Mouse (Mus musculus) midbrain, embryonic 10.5 days (tissue): ENCODE measurements around the gene Mri1. TPM values are rescaled to one million over a fixed set of nuclear protein-coding genes. Genes with fewer than 3 reads are reported as not detected.
"Not testable (repeated sequence)": the region's sequence is repeated elsewhere in the genome, so short reads cannot be mapped to it uniquely, and the experiment has no call there.

Experiments
- DNase-seq: peaks from one replicate; pipeline ENCODE4 v3.0.0-alpha.2; 2017; ENCODE audit warnings: low spot score
- H3K27ac ChIP-seq: fragments of 300-500 bp; sonication (generic); replicated peaks from 2 replicates; pipeline ENCODE4 v1.5.1; 2016; ENCODE audit warnings: mild to moderate bottlenecking
- H3K27me3 ChIP-seq: fragments of 300-500 bp; sonication (generic); 2 replicates; pipeline ENCODE4 v1.6.1; 2016; ENCODE audit warnings: low read depth, mild to moderate bottlenecking; ENCODE audit not compliant: poor library complexity, severe bottlenecking
- H3K36me3 ChIP-seq: fragments of 300-500 bp; sonication (generic); 2 replicates; pipeline ENCODE4 v1.6.1; 2016; ENCODE audit warnings: mild to moderate bottlenecking, moderate library complexity
- H3K4me1 ChIP-seq: fragments of 300-500 bp; sonication (generic); 2 replicates; pipeline ENCODE4 v1.6.1; 2016
- H3K4me3 ChIP-seq: fragments of 300-500 bp; sonication (generic); 2 replicates; pipeline ENCODE4 v1.5.1; 2016; ENCODE audit warnings: mild to moderate bottlenecking, moderate library complexity
- H3K9me3 ChIP-seq: fragments of 300-500 bp; sonication (generic); replicated peaks from 2 replicates; pipeline ENCODE4 v1.6.1; 2016; ENCODE audit warnings: mild to moderate bottlenecking
- WGBS: fragments of 180-500 bp; shearing (Covaris S2); methylation state at CpG from one replicate; pipeline ENCODE4 v1.1.7; 2016; 5-methylcytosine and 5-hydroxymethylcytosine counted together
- polyA plus RNA-seq: library from polyadenylated mRNA; unstranded; fragments of >200 nt; fragmentation: Nextera tagmentation; extraction: Ambion mirVana; gene quantifications from 2 replicates; pipeline ENCODE4 v1.2.1, GENCODE M21; 2016

Mri1 gene
- 65.5 and 72.0 TPM in 2 replicates for polyA plus RNA-seq

- DNase-seq = peak; percentile 93
- H3K27ac ChIP-seq = peak within 1 kb of the TSS; percentile 90
- H3K4me3 ChIP-seq = peak within 1 kb of the TSS; percentile 67
- under 1% methylated on average over 64 of the region's 64 CpGs for WGBS
- no peaks in the 10 kb centered on the region for H3K9me3 ChIP-seq
- peaks cover 82% of the 10 kb centered on the region for H3K36me3 ChIP-seq
- peaks cover 31% of the 10 kb centered on the region for H3K4me1 ChIP-seq
- no peaks in the 10 kb centered on the region for H3K27me3 ChIP-seq
Observed at GRCm38 (mm10) chr8:84256822-84257610, at the start of gene Mri1. TSS of gene Mri1 (minus strand) at chr8:84257326.

- H3K27me3 ChIP-seq = no peaks in the 10 kb centered on the region
- no peak for DNase-seq
- no peaks in the 10 kb centered on the region for H3K36me3 ChIP-seq
- no peaks in the 10 kb centered on the region for H3K4me1 ChIP-seq
- no peak overlapping the region for H3K4me3 ChIP-seq
- WGBS = 86% methylated on average over 2 of the region's 2 CpGs
- H3K27ac ChIP-seq = no peak overlapping the region
- no peaks in the 10 kb centered on the region for H3K9me3 ChIP-seq
Observed at GRCm38 (mm10) chr8:84303951-84304350, 46.8 kb upstream of the Mri1 start.

DNA sequence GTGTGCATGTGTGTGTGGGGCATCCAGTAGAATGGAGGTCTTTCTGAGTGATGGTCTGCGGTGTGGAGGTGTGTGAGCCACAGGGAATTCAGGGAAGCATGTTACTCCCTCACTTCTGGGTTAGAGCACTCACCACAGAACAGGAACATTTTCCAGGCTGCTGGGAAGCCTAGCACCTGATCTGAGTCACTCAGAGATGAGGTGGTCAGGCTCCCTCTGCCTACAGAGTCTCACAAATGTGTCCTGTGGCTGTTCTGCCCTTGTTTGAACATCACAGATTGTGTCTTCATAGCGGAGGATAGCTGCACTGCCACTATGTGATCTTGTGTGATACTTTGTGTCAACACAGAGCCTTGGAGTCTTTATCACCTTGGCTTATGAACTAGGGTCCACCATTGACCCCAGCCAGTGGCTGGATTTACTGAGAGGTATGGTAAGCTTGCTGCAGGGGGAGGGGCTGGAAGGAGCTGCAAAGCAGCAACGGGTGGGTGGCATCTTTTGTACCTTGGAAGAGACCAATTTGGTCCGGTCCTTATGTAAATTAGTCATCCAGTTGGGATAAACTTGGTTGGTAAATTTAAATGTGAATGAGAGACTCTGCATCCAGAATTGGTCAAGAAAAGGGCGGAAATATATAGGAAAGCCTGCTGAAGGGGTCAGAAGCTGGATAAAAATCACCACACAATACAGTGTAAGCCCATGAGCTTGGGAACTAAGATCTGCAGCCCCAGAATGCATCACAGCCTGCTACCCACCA, 40.1 kb upstream of the Mri1 start:
- H3K9me3 ChIP-seq = no peaks in the 10 kb centered on the region
- H3K27me3 ChIP-seq = no peaks in the 10 kb centered on the region
- peaks cover 3% of the 10 kb centered on the region; the same call in 1 of the 2 replicates for H3K4me1 ChIP-seq
- WGBS = 75% methylated on average over 5 of the region's 5 CpGs
- no peak overlapping the region for H3K27ac ChIP-seq
- H3K4me3 ChIP-seq = no peak overlapping the region
- no peak for DNase-seq
- H3K36me3 ChIP-seq = no peaks in the 10 kb centered on the region

GRCm38 (mm10) chr8:84291688-84292087, 34.6 kb upstream of the Mri1 start:
- Histone ChIP-seq H3K27me3 (no peaks in the 10 kb centered on the region), H3K4me3 (no peak overlapping the region), H3K27ac (no peak overlapping the region), H3K4me1 (no peaks in the 10 kb centered on the region), H3K9me3 (no peaks in the 10 kb centered on the region), H3K36me3 (no peaks in the 10 kb centered on the region)
- DNase-seq = peak; percentile 43
- WGBS = 27% methylated on average over 8 of the region's 8 CpGs

DNA sequence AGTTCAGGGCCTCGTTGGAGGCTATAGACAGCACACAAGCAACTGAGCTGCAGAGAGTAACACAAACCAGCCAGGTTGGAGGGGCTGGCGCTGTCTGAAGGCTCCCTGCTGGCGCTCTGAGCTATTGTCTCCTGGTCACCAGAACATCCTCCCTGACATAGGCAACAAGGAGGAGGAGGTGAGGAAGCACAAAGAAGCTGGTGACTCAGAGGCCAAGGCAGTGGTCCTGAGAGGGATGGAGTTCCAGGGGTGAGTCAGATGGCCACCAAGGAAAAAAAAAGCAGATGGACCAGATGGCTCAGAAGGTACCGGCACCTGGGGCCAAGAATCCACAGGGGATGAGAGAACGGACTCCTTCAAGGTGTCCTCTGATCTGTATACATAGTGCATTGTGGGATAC, 34.0 kb upstream of the Mri1 start:
- Histone ChIP-seq H3K4me1 (no peaks in the 10 kb centered on the region), H3K27ac (no peak overlapping the region), H3K36me3 (no peaks in the 10 kb centered on the region), H3K4me3 (no peak overlapping the region), H3K27me3 (no peaks in the 10 kb centered on the region), H3K9me3 (no peaks in the 10 kb centered on the region)
- DNase-seq = no peak
- 75% methylated on average over 5 of the region's 5 CpGs for WGBS

DNA sequence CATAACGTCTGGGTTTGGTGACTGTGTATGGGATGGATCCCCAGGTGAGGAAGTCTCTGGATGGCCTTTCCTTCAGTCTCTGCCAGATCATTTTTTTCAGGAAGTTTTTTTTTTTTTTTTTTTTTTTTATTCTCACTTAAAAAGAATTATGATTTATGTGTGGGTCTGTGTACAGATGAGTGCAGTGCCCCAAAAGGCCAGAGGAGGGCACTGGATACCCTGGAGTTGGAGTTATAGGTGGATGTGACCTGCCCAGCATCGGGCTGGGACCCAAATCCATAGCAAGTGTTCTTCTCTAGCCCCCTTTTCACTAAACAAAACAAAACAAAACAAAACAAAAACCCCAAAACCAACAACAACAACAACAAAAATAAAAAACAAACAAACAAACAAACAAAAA, 31.8 kb upstream of the Mri1 start:
- WGBS = 57% methylated on average over 2 of the region's 2 CpGs
- Histone ChIP-seq H3K36me3 (no peaks in the 10 kb centered on the region), H3K4me1 (no peaks in the 10 kb centered on the region), H3K9me3 (no peaks in the 10 kb centered on the region), H3K27ac (no peak overlapping the region), H3K4me3 (no peak overlapping the region), H3K27me3 (no peaks in the 10 kb centered on the region)
- peak; percentile 28 for DNase-seq

DNA sequence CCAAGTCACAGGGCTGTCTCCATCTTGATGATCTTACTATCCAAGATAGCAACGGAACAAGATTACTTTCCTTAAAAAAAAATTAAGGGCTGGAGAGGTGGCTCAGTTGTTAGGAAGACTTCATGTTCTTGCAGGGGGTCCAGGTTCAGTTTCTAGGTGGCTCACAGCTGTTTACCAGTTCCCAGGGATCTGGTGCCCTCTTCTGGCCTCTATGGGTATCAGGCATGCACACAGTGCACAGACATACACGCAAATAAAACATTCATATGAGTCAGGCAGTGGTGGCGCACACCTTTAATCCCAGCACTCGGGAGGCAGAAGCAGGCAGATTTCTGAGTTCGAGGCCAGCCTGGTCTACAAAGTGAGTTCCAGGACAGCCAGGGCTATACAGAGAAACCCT, 28.5 kb upstream of the Mri1 start:
- peak; percentile 30 for DNase-seq
- not testable (repeated sequence) for H3K36me3 ChIP-seq, H3K4me3 ChIP-seq, H3K9me3 ChIP-seq, H3K27ac ChIP-seq, H3K4me1 ChIP-seq, H3K27me3 ChIP-seq
- WGBS = 54% methylated on average over 5 of the region's 5 CpGs

- Histone ChIP-seq H3K36me3 (no peaks in the 10 kb centered on the region), H3K27me3 (no peaks in the 10 kb centered on the region), H3K4me1 (no peaks in the 10 kb centered on the region), H3K4me3 (no peak overlapping the region), H3K9me3 (no peaks in the 10 kb centered on the region), H3K27ac (no peak overlapping the region)
- 48% methylated on average over 9 of the region's 9 CpGs for WGBS
- peak; percentile 17 for DNase-seq
Observed at GRCm38 (mm10) chr8:84284608-84285063, 27.5 kb upstream of the Mri1 start.

DNA sequence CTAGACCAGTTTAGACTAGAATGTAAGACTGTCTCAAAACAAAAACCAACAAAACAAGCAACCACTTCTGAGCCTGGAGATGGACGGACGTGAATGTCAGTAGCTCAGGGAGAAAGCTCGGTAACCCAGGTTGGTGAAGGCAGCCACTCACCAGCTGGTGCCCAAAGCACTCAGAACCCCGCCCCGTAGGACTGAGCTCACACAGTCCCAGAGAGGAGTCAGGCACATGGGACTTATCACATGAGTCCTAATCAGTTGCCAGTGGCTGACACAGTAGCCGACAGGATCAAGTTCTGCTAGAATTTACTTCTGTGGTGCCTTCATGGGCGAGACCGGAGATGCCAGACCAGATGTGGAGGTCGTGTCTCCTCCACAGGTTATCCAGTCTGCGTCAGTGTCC, 23.7 kb upstream of the Mri1 start:
- no peak overlapping the region for H3K27ac ChIP-seq
- no peaks in the 10 kb centered on the region for H3K36me3 ChIP-seq
- no peak for DNase-seq
- H3K27me3 ChIP-seq = no peaks in the 10 kb centered on the region
- no peak overlapping the region for H3K4me3 ChIP-seq
- H3K9me3 ChIP-seq = no peaks in the 10 kb centered on the region
- WGBS = 85% methylated on average over 10 of the region's 10 CpGs
- H3K4me1 ChIP-seq = peaks cover 10% of the 10 kb centered on the region

GRCm38 (mm10) chr8:84276447-84276846, 19.3 kb upstream of the Mri1 start:
- no peaks in the 10 kb centered on the region for H3K27me3 ChIP-seq
- DNase-seq = no peak
- WGBS = 78% methylated on average over 1 of the region's 1 CpGs
- no peak overlapping the region for H3K4me3 ChIP-seq
- peaks cover 10% of the 10 kb centered on the region for H3K4me1 ChIP-seq
- no peaks in the 10 kb centered on the region for H3K9me3 ChIP-seq
- 0 out of 2 replicates have a peak overlapping the region, but pooled peaks have one; percentile 7 for H3K27ac ChIP-seq
- no peaks in the 10 kb centered on the region for H3K36me3 ChIP-seq

DNA sequence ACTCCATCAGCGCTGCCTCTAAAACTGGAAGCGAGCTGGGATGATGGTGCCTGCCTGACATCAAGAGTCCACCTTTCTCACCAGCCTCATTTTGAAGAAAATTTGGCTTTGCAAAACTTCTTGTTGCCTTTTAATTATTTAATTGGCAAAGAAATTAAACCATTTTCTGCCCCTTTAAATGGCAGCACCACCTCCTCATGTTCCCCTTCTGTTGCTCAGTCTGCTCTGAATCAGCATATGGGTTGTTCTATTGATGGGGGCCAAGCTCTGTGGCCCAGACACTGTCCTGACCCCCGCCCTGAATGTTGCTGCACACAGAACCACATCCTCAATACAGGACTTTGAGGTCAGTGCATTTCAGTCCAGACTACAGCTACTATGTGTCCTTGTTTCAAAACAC, 16.8 kb upstream of the Mri1 start:
- DNase-seq = no peak
- H3K9me3 ChIP-seq = no peaks in the 10 kb centered on the region
- 85% methylated on average over 3 of the region's 3 CpGs for WGBS

GRCm38 (mm10) chr8:84272302-84272701, 15.2 kb upstream of the Mri1 start:
- Histone ChIP-seq H3K27me3 (no peaks in the 10 kb centered on the region), H3K36me3 (0 out of 2 replicates have a peak, but pooled peaks cover 4% of the 10 kb centered on the region), H3K9me3 (no peaks in the 10 kb centered on the region), H3K4me1 (peaks cover 22% of the 10 kb centered on the region), H3K4me3 (no peak overlapping the region), H3K27ac (no peak overlapping the region)
- WGBS = 97% methylated on average over 4 of the region's 4 CpGs
- no peak for DNase-seq

More for the DNA sequence above, 16.8 kb upstream of the Mri1 start:
- Histone ChIP-seq H3K27ac (no peak overlapping the region), H3K36me3 (no peaks in the 10 kb centered on the region), H3K27me3 (no peaks in the 10 kb centered on the region), H3K4me1 (peaks cover 22% of the 10 kb centered on the region), H3K4me3 (no peak overlapping the region)
